Mouse (Mus musculus) duodenum, adult 2 months (tissue): ENCODE data around the gene Mrpl40. TPM values are rescaled to one million over a fixed set of nuclear protein-coding genes. Genes with fewer than 3 reads are reported as not detected.

ENCODE experiments used
- polyA plus RNA-seq: library from polyadenylated mRNA; depleted of rRNA; stranded (reverse); fragments of >200 nt; gene quantifications from 2 replicates; pipeline ENCODE4 v1.2.3, GENCODE M21; 2012; ENCODE audit warnings: low replicate concordance; rRNA removed

The Mrpl40 gene
- 6.0 and 6.1 TPM in 2 replicates for polyA plus RNA-seq

DNA sequence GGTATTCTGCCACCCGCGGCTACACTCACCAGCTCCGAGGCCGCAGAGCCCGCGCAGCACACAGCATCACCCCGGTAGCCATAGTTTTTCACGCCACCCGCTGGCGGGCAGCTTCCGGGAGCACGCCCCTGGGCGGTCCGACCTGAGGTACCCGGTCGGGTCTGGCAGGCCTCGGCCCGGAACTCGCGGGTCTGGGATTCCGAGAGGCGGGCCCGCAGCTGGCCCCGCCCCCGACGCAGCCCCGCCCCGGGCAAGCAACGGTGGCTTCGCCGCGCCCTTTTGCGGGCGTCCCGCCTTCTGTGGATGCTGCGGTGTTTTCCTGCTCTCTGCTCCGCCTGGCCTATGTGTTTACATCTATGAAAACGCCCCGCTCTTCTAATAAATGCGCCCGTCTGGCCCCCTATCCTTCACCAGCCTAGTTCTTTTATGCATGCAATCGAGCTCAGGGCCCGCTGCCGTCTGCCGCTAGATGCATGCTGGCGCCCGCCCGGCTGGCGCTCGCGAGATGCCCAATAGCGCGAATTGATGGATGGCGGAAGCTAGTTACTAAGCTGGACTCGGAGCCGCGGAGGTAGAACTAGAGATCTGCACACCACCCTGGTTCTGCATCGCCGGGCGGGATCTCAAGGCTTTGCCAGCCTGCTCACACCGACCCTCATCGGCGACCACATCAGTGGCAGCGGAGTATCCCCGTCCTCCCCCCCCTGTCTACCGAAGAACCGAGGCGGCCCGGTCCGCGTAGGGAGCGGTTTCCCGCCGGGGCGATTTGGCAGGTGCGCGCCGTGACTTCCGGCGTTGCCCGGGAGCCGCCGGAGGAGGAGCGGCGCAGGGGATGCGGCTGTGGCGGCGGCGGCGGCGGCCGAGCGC lies at the start of gene Mrpl40, which contains the start of gene Hira:
TSS of gene Mrpl40 (minus strand) at position 421 of the 867 bp plus-strand sequence.
TSS of gene Hira (plus strand) at position 596 of the 867 bp plus-strand sequence.

GRCm38 (mm10) chr16:18836468-18837208 lies 40.0 kb downstream of the Mrpl40 start, which contains the start of the genes 2510002D24Rik and Gm28539:
Gene 2510002D24Rik, plus strand, starts transcription at chr16:18836578.
Gene Gm28539, plus strand, starts transcription at chr16:18836584.

Other genes starting within 250 kb of the Mrpl40 start
- gene Sept5, start 246.9 kb downstream of the Mrpl40 start, polyA plus RNA-seq = 83.1 and 241 TPM in 2 replicates
- gene Cldn5, start 100.0 kb downstream of the Mrpl40 start, polyA plus RNA-seq = 9.6 and 21.2 TPM in 2 replicates
- 9.3 and 14.3 TPM in 2 replicates for gene Ufd1, start 65.1 kb downstream of the Mrpl40 start, polyA plus RNA-seq
- 6.5 and 8.8 TPM in 2 replicates for gene Cdc45, start 64.9 kb downstream of the Mrpl40 start, polyA plus RNA-seq
- 36.7 and 77.8 TPM in 2 replicates for gene 2510002D24Rik, start 40.3 kb downstream of the Mrpl40 start, polyA plus RNA-seq
- 0.61 TPM in 1 of 2 replicates, not detected in the other for gene Gm28539, start 40.3 kb downstream of the Mrpl40 start, polyA plus RNA-seq
- 36.8 and 51.6 TPM in 2 replicates for gene Hira, start 175 bp upstream of the Mrpl40 start, polyA plus RNA-seq